Mouse (Mus musculus) heart, adult 2 months (tissue): ENCODE measurements around the gene Pfkfb3.

Source experiments
- CTCF ChIP-seq: fragments of 200-600 bp; IDR thresholded peaks from 2 replicates; pipeline ENCODE4 v1.8.1; 2022; ENCODE audit warnings: antibody characterized with exemption, mild to moderate bottlenecking, moderate library complexity
- POLR2A ChIP-seq: fragments of 200-500 bp; IDR thresholded peaks from 2 replicates; pipeline ENCODE4 v1.6.1; 2011; ENCODE audit warnings: mild to moderate bottlenecking, low read depth, low read length, control low read depth; ENCODE audit not compliant: insufficient read depth

GRCm38 (mm10) chr2:11579399-11579798 lies 25.5 kb upstream of the Pfkfb3 start:
- TF ChIP-seq CTCF (no peak), POLR2A (no peak)
